Mouse (Mus musculus) frontal cortex, adult (tissue): ENCODE measurements at regions not wholly inside any gene's neighbourhood (a gene's known extent, or its start where the extent isn't known, plus 50 kb on each side); places are given as distances from the start of the nearest gene placed in this dataset.

ENCODE experiments used
- ATAC-seq: cut with Nextera tagmentation; 2 replicates; pipeline ENCODE4 v1.9.2; 2017; ENCODE audit warnings: mild to moderate bottlenecking, moderate library complexity, mixed read lengths; ENCODE audit not compliant: low TSS enrichment

DNA sequence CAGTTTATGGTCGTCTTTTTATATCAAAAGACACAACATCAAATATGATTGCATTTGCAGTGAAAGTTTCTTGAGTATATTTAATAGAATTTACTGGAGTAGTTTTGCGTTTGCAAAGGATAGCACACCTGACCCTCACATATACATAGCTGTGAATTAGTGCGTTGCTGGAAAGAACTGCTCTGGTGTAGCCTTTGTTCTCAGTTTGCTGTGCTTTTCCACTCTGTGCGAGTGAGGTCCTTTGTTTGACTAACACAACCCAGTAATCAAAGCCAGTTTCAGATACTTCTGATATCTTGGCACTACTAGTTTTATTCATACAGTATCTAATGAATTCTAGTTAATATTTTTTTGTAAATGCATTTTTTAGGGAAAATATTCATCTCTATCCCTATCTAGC lies 84.7 kb downstream of the Trim52 start:
- ATAC-seq = no peak

DNA sequence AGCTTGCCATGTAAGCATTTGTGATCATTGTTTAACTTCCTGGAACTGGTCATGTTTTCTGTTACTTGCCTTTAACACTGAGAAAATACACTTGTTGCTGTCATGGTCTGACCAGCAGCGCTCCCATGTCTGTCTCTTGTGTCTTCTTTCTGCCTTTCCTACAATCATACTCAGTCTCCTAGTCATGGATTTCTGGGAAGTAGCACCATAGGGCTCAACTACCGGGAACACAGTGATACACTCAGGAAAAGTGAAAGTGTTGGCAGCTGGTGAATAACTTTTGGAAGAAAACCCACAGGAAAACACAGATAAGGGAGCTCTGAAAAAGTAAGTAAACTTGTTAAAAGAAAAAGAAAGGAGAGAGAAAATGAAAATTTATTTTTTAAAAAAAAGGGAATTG lies 87.6 kb downstream of the Trim52 start:
- no peak for ATAC-seq

DNA sequence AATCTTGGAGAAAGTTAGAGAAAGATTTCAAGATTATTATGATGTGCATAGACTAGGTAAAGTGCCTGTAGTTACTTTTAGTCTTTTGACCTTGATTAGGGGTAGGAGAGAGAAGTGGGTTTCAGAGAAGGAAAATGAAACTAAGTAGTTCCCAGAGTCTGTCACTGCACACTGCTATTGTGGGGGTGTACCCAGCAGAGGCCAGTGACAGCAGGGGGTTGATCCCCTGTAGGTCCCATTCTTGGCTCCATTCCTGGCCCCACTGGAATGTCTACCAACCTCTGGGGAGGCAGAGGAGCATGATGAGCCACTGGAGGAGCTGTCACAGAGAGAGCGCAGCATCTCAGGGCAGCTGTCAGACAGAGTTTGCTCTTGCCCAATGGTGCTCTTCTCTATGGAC lies 88.1 kb downstream of the Trim52 start:
- no peak for ATAC-seq

DNA sequence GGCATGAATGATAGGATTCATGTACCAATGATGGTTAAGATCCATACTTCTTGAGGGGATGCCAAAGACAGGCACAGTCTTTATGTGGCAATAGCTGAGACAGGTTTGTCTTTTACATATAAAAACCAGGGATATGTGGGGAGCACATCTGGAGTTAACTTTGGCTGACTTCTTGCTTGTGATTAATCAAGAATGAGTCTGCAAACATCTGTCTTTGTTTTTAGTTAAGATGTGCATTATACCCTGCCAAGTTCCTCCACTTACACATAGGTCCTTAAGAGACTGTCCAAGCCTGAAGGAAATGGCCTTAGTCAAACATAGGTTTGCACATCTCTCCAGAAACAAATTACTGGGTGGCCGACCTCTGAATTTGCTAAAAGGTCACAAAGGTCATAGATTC lies 91.8 kb downstream of the Trim52 start:
- no peak for ATAC-seq

DNA sequence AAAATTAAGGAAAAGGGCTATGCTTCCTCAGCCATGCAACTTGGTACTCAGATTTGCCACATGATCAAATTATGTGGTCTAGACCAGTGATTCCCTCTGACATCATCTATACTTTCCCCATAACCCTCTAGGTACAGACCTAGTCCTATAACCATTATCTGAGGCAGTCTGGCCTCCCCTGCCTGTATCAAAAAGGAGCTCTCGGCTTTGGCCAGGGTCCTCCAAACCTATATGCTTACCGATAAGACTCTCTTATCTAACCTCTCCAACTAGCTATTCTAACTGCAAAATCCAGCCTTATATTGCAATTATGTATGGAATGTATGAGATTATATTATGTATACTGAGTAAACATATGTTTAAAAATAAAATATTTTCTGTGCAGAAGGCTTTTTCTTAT lies 93.1 kb downstream of the Trim52 start:
- ATAC-seq = no peak

DNA sequence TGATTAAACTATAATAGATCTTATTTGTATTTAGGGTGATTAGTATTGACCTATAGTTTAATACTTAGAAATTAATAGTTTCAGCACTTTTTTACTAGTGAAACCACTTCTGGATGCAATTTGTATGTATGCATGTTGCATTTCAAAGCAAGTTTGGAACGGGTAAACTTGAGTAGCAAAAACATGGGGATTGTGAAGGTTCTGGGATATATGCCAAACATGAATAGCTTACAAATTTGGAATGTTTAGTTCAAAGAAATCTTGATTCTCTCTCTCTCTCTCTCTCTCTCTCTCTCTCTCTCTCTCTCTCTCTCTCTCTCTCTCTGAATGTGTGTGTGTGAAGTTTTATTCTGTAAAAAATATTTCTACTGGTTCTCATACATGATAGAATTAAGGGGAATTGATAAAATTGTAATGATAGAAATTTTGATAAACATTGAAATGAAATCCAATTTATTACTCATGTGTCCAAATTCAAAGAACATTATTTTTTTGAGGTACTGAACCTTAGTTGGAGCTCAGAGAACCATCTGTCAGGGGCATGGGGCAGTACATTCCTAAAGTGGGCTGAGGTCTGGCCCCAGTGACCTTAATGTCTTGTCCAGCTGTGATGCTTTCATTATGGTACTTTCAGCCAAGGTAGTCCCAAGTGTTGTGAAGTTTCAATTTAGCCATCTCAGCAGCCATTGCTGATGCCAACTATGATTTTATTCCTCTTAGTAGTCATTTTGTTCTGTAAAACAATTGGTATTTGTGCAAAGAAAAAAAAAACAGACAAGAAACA lies 93.7 kb downstream of the Trim52 start:
- ATAC-seq = no peak

DNA sequence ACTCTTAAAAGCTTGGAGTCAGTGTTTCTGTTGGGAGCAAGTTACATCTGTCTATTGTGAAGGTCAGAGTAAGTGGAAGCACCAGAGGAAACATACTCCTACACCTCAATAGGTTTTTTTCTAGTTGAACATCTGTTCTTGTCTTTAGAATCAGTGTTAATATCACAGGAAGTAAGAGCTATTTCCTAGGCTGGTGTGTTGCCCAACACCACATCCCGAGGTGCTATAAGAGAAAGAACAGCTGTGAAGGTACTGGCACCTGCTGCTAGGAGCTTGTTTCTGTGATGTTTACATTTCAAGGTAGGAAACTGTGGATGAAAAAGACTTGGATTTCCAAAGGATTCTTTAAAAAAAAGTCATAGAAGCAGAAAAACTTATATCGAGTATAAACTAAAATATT lies 105.1 kb downstream of the Trim52 start:
- ATAC-seq = no peak

DNA sequence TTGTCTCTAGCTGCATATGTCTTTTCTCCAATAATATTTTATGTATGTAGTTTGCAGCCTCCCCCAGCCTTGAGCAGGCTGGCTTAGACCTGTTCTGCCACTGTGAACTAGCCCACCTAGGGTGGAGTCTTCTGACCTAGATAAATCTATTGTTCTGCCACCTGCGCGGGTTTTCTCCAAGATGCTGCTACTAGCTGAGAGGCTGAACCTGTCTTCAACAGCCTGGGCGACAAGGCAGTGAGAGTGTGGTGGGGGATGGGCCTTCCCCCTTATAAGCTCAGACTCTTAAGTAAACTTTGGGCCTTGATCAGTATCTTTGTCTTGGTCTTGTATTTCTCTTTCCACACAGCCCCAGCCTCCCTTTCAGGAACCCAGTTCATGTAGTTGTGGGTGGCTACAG lies 111.7 kb downstream of the Trim52 start:
- ATAC-seq = no peak

DNA sequence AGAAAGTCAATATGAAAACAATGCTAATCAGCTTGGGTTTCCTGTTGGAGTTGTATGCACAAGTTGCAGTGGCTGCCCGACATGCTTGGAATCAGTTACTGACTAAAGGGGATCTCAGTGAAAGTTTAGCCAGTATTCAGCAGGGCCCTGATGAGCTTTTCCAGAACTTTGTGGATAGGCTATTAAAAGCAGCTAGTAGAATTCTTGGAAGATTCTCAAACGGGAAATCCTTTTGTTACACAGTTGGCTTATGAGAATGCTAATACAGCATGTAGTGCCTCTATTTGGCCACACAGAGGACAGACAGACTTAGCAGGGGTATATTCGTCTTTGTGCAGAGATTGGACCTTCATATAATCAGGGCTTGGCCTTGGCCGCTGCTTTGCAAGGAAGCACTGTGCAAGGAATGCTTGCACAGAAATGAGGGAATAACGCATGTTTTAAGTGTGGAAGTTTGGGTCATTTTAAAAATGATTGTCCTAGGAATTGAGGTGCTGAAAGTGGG lies 113.3 kb downstream of the Trim52 start:
- ATAC-seq = no peak

DNA sequence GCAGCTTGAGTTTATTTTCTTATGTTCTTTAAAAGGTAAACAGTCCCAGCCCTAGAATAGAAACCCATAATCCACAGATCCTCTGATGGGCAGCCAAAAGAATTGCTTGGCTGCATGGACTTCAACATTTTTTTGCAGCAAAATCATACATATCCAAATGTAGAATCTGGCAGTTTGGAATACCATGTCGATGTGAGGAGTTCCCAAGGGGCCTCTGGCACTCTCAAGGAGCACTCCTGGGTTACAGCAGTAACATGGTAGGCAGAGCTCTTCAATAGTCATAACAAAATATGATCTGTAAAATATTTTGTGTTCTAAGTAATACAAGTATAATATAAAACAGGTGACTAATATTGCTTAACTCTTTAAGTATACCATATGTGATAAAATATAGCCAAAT lies 119.4 kb downstream of the Trim52 start:
- no peak for ATAC-seq

DNA sequence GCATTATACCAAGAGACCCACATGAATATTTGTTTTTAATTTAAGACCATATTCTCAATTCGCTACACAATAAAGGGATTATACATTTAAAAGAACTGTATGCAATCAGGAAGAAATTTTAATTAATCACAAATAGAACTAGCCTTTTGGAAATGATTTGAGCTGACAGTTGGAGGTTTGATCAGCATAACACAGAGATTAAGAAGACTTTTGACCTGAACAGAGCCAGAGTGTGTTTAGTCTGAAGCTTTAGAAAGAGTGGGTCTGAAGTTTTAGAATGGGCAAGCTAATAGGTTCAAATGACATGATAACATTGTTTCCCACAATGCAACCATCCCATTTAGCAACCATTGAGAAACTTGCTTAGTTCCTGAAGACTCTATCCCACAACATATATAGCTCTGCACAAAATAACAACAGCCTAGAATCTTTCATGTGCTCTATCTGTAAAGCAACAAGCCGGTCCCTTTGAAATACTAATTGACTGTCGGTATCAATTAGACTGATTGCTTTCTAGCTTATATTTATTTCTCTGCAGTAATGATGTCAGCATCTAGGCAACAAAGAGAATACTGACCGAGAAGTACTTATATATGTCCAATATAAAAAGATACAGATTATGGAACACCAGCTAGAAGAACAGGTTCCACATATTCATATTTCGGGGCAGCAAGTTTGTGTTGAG lies 135.9 kb downstream of the Trim52 start:
- ATAC-seq = no peak

DNA sequence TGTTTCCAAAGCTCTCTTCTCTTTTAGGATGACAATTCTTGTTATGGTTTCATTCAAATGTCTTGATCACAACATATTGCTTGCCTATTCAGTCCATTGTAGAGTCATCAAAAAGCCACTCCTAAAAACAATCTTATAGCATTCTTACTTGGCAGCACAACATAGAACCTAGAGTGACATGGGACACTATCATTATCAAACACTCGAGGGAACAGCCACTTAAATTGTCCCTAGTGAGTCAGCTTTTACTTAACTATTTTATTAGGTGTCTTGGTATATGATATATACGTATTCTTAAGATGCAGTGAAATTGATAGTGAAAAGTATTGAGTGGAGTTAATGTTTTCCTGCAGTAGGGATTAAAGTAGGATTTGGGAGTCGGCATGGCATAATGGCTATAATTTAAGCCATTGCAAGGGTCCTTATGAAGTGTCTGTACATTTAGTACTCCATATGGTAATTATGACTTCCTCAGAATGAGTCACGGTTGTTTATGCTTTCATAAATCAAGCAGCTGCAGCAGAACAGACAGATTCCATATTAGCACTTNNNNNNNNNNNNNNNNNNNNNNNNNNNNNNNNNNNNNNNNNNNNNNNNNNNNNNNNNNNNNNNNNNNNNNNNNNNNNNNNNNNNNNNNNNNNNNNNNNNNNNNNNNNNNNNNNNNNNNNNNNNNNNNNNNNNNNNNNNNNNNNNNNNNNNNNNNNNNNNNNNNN lies 153.6 kb downstream of the Trim52 start:
- peak; percentile 72 for ATAC-seq

DNA sequence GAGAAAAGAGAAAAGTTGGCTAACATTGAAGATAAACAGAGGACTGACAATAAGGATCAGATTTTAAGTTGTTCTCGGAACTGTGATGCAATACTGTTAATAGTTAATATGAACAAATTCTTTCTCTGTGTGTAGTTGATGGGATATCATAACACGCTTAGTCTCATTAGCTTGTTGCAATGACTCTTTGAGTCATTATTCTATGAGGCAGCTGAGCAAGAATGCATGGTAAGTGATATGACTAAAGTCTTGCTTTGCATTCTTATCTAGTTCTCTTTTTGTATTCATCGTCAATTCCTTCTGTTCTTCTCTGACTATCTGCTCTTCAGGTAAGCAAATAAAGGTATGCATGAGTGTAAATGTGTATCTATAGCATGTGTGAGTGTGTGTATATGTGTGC lies 159.3 kb downstream of the Trim52 start:
- no peak for ATAC-seq

DNA sequence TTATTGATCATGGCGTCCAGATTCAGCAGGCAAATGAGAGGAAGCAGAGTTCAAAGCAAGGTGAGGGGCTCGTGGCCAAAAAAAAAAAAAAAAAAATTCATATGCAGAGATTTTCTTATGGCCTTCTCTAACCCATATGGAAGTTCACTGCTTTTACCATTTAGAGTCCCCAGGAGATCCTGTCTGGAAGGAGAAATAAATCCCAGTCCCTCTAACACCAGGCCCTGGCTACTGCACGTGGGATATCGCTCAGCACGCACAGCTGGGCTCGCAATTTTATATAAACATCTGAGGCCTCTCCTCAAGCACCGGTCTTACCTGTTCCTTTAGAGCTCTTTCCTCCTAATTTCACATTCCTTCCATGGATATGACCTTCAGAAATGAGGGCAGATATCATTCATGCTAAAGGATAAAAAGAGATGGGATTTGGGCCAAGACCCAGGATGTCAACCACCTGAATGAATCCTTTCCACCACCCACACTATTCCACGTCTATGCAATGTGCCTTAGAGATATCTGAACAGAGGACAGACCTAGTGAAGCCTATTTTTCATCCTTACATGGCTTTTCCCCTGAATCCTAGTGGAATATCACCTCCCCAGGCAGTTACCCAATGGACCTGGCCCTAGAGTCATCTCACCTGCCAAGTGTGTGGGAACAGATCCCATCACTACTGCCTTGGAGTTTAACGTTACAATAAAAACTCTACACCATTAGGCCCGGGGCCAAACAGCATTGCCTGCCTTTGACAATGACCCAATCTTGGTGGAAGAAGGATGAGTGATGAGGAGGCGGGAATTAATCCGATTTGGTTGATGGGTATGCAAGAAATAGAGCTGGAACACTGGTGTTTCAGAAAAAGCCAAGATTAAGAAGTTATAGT lies 161.9 kb downstream of the Trim52 start:
- ATAC-seq = no peak

DNA sequence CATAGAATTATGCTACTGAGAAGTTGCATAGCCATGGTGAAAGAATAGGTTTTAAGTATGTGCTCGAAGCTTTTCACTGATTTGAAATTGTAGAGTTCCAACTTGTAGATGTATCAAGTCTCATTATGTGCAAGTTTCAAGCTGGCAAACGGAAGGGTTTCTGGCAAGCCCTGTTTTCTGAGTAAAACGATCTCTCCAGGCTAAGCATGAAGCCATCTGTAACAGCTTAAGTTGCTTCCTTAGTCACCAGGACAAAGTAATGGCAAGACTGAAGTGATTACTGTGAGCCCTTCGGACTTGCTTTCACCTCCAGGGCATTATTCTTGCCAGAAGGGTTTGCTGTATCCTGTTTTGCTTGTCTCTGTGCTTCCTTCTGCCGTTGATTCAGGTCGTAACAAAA lies 163.7 kb downstream of the Trim52 start:
- ATAC-seq = no peak; the same call in 1 of the 2 replicates

DNA sequence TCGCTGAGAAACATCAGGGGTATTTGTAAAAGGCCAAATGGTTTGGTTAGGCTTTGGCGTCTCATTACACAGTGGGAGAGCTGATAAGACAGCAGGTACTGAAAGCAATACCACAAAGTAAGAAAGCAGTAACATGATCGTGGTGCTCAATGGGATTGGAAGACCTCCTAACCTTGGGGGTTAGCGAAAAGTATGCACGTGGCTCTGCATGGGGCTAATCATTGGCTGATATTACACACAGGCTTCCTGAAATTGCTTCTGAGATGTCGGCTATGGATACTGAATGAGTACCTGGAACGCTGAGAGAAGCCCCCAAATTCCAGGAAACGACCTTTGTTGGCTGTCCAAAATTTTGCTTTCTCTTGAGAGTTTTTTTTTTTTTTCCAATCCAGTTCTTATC lies 207.6 kb downstream of the Trim52 start:
- no peak for ATAC-seq

DNA sequence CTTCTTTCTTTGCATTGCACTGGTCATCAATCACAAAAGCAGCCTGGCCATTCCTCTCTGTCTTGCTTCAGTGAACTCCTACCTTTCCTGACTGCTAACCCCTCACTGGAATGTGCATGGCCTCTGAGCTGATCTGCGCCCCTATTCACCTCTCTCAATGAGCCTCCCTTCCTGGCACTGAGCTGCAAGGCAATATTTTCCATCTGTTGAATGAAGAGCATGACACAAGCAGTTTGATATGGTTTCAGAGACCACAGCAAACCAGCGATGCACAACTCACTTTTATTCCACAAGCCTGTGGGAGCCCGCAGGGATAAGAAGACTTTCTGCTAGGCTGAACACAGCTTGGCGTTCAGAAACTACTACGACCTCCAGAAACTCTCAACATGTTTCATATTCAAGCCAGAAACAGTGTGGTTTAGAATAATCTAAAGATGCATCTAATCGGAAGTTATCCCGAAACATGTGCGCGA lies 208.1 kb downstream of the Trim52 start:
- no peak for ATAC-seq

DNA sequence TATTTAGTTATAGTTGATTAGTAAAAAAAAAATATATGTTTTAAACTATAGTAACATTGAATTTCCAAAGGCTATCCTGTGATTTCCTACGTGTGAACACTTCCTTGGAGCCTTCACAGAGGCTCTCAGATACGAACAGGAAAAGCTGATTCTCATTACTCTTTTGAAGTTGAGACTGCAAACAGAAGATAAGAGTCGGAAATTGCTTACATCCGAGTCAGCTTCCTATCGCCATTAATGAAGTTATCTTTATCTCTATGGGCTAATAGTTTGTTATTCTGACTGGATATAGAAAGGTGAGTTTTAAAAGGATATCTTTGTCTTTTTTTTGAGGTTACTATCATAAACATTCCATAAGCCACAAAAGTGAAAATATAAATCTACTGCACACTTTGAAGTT lies 212.8 kb downstream of the Trim52 start:
- no peak for ATAC-seq

DNA sequence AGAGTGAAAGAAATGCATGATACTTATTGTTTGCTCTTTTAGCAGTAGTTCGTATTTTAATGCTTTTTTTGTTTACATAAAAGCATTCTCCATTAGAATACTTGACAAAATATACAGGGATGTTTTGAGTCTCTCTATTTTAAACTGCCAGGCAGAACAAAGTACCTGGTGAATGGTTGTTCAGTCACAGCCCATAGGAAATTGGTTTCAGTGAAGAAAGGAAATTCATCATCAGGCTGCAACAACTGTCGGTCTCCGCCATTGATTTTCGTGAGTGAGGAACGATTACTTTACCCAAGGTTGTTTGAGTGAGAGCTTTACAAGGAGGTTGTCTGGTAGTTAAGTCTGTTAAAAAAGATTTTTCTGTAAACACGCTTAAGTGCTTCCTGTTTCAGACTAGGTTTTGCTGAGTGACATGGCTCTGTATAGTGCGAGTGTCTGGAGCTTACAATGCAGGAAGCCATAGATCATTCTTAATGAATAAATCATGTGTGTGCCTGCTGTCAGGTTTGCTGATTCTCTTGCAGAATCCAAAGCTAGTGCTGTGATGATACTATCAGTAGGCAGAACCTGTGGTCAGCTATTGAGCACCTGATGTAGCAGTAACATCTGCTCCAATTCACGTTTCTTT lies 221.8 kb downstream of the Trim52 start:
- ATAC-seq = no peak

DNA sequence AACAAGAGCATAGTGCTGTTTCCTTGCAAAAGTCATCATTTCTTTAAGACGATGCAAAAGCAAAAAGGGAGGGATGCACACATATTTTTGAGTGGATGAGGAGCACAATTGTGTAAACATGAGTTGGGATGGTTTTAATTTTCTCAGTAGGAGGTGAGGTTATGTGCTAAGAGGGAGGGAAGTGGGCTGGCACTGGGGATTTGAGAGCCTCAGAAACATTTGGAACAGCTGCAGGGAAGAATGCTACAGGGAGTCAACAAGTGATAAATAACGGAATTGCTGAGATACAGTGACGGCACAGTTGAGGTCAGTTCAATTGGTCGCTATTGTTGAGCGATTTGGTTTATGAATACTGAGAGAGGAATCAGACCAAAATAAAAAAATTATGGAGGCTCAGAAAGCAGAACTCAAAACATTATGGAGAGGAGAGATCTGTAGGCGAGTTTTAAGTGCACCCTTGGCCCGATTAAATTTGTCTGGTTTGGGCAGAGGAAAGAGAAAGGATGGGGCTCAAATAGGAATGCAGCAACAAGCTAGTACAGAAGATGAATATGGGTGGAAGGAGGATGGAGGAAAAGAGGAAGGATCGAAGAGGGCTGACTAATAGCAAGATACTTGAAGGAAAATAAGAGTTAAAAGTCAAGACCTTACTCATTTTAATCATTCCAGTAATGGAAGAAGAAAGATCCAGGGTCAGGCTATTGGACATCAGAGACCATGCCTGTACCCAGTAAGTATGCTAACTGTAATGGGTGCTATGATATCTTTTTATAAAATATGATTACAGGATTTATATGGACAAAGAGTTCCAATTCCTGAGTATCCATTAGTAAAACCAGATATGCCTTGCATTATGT lies 259.0 kb downstream of the Trim52 start:
- no peak for ATAC-seq
